7 mouse cellular contexts compared by ENCODE assay signal in genomic region chr2:30942116-30942515, GRCm38 (mm10). TPM values are rescaled to one million over a fixed set of nuclear protein-coding genes. Genes with fewer than 3 reads are reported as not detected.
DNase-seq lines count a peak whose midpoint lies in the region; ATAC-seq and TF ChIP-seq lines count a peak whose summit lies in the region.
"Not testable (repeated sequence)": the region's sequence is repeated elsewhere in the genome, so short reads cannot be mapped to it uniquely, and the experiment has no call there.

No protein-coding gene starts in this region.

- H3K79me3 ChIP-seq in C2C12 (ENCODE audit: low read depth): not testable (repeated sequence)

- 5% methylated on average over 7 of the region's 7 CpGs for WGBS in bone marrow, adult 2 months
- 36% methylated on average over 7 of the region's 7 CpGs for WGBS in heart, embryonic 13.5 days
- WGBS in intestine, embryonic 15.5 days: 40% methylated on average over 7 of the region's 7 CpGs
- 46% methylated on average over 7 of the region's 7 CpGs for WGBS in liver, embryonic 11.5 days
- WGBS in lung, embryonic 14.5 days: 33% methylated on average over 7 of the region's 7 CpGs
- 61% methylated on average over 7 of the region's 7 CpGs for WGBS in neural tube, embryonic 12.5 days

- H3K4me2 ChIP-seq in heart, embryonic 13.5 days: peak overlapping the region; percentile 68
- not testable (repeated sequence) for H3K4me2 ChIP-seq in intestine, embryonic 15.5 days (replicated peaks)
- H3K4me2 ChIP-seq in liver, embryonic 11.5 days: peak overlapping the region; percentile 63
- peak overlapping the region; percentile 52; the same call in 1 of the 2 replicates for H3K4me2 ChIP-seq in lung, embryonic 14.5 days
- peak overlapping the region; percentile 52; the same call in 1 of the 2 replicates for H3K4me2 ChIP-seq in neural tube, embryonic 12.5 days (replicated peaks)

- not testable (repeated sequence) for H3K9me3 ChIP-seq in heart, embryonic 13.5 days; intestine, embryonic 15.5 days; liver, embryonic 11.5 days (ENCODE audit: control insufficient read depth, low read length); lung, embryonic 14.5 days (ENCODE audit: low read depth, low read length); neural tube, embryonic 12.5 days

- H3K27me3 ChIP-seq in C2C12 (ENCODE audit: control insufficient read depth, insufficient read depth, insufficient read length); heart, embryonic 13.5 days (replicated peaks); intestine, embryonic 15.5 days (replicated peaks); liver, embryonic 11.5 days (replicated peaks; ENCODE audit: control insufficient read depth, insufficient read depth, low read length); lung, embryonic 14.5 days (ENCODE audit: insufficient read depth, low read length); neural tube, embryonic 12.5 days (replicated peaks): not testable (repeated sequence)

- H3K4me3 ChIP-seq in C2C12 (ENCODE audit: insufficient read depth, poor library complexity, severe bottlenecking): peak overlapping the region; percentile 23
- not testable (repeated sequence) for H3K4me3 ChIP-seq in bone marrow, adult 2 months (replicated peaks; ENCODE audit: control insufficient read depth, low read depth, low read length); heart, embryonic 13.5 days; intestine, embryonic 15.5 days (replicated peaks); lung, embryonic 14.5 days (ENCODE audit: low read depth, low read length); neural tube, embryonic 12.5 days
- peak overlapping the region; percentile 49; the same call in 1 of the 2 replicates for H3K4me3 ChIP-seq in liver, embryonic 11.5 days (ENCODE audit: low read depth, low read length)

- H3K27ac ChIP-seq in bone marrow, adult 2 months (ENCODE audit: control insufficient read depth, insufficient read depth, low read depth, low read length, poor library complexity); heart, embryonic 13.5 days (replicated peaks); intestine, embryonic 15.5 days; liver, embryonic 11.5 days (ENCODE audit: low read depth, low read length); lung, embryonic 14.5 days (ENCODE audit: low read depth); neural tube, embryonic 12.5 days: not testable (repeated sequence)

- not testable (repeated sequence) for H3K79me2 ChIP-seq in C2C12 (ENCODE audit: control insufficient read depth, insufficient read depth)

- not testable (repeated sequence) for TF ChIP-seq CTCF in C2C12 (IDR thresholded peaks at IDR 0.05; ENCODE audit: control insufficient read depth, insufficient read depth, insufficient read length); lung, embryonic 14.5 days (IDR thresholded peaks at IDR 0.05; ENCODE audit: low read depth)
- 0 out of 2 replicates have a peak, but pooled peaks have one; percentile 1 for TF ChIP-seq CTCF in bone marrow, adult 2 months (IDR thresholded peaks at IDR 0.05; ENCODE audit: control insufficient read depth, insufficient read depth, low read length)

- H3ac ChIP-seq in C2C12 (ENCODE audit: control insufficient read depth, insufficient read length, low read depth): not testable (repeated sequence)

- not testable (repeated sequence) for DNase-seq in liver, embryonic 11.5 days (ENCODE audit: low spot score); lung, embryonic 14.5 days

- not testable (repeated sequence) for H3K4me1 ChIP-seq in bone marrow, adult 2 months (ENCODE audit: control insufficient read depth, insufficient read depth, low read length); heart, embryonic 13.5 days; intestine, embryonic 15.5 days (replicated peaks); liver, embryonic 11.5 days (replicated peaks; ENCODE audit: control insufficient read depth, insufficient read depth, low read length); lung, embryonic 14.5 days (ENCODE audit: insufficient read depth); neural tube, embryonic 12.5 days

- TF ChIP-seq POLR2A in bone marrow, adult 2 months (IDR thresholded peaks at IDR 0.05; ENCODE audit: borderline replicate concordance, control insufficient read depth, low read depth, low read length): not testable (repeated sequence)

- not testable (repeated sequence) for H3K9ac ChIP-seq in heart, embryonic 13.5 days; intestine, embryonic 15.5 days; liver, embryonic 11.5 days (ENCODE audit: low read depth, low read length); lung, embryonic 14.5 days; neural tube, embryonic 12.5 days

- not testable (repeated sequence) for H3K36me3 ChIP-seq in C2C12 (ENCODE audit: control insufficient read depth, insufficient read depth); heart, embryonic 13.5 days; intestine, embryonic 15.5 days; liver, embryonic 11.5 days (ENCODE audit: control insufficient read depth, insufficient read depth, low read length); lung, embryonic 14.5 days (ENCODE audit: insufficient read depth); neural tube, embryonic 12.5 days

- ATAC-seq in heart, embryonic 13.5 days (ENCODE audit: extremely low read depth, insufficient number of reproducible peaks, low FRiP score, low TSS enrichment); liver, embryonic 11.5 days (replicated peaks; ENCODE audit: low FRiP score); lung, embryonic 14.5 days (ENCODE audit: insufficient read depth); neural tube, embryonic 12.5 days (ENCODE audit: low FRiP score, low read depth): not testable (repeated sequence)
- ATAC-seq in intestine, embryonic 15.5 days: peak; percentile 42; the same call in 1 of the 2 replicates

RNA-seq across cellular contexts. Expression of gene Tor1b, which starts 10.6 kb away (rescaled TPM):
- 30.5 TPM for polyA plus RNA-seq in C2C12 (2012; fragmentation: generic; extraction: Trizol)
- 19.3 and 34.2 TPM in 2 replicates for polyA plus RNA-seq in bone marrow, adult 2 months (2011; ENCODE audit: insufficient read depth, insufficient read length, low replicate concordance, missing spikeins)
- polyA plus RNA-seq in heart, embryonic 13.5 days (2015; fragmentation: Nextera tagmentation; extraction: Ambion mirVana): 23.3 and 24.3 TPM in 2 replicates
- 22.4 and 25.4 TPM in 2 replicates for polyA plus RNA-seq in intestine, embryonic 15.5 days (2015; fragmentation: Nextera tagmentation; extraction: Ambion mirVana)
- 27.2 and 31.6 TPM in 2 replicates for polyA plus RNA-seq in liver, embryonic 11.5 days (2014; fragmentation: Nextera tagmentation; extraction: Ambion mirVana)
- polyA plus RNA-seq in lung, embryonic 14.5 days (2014; fragmentation: Nextera tagmentation; extraction: Ambion mirVana): 41.0 and 41.8 TPM in 2 replicates
- 20.4 and 20.7 TPM in 2 replicates for polyA plus RNA-seq in neural tube, embryonic 12.5 days (2016; fragmentation: Nextera tagmentation; extraction: Ambion mirVana)

RNA-seq across cellular contexts. Expression of gene Ptges, which starts 12.5 kb away (rescaled TPM):
- 0.70 TPM for polyA plus RNA-seq in C2C12 (2012; fragmentation: generic; extraction: Trizol)
- polyA plus RNA-seq in bone marrow, adult 2 months (2011; ENCODE audit: insufficient read depth, insufficient read length, low replicate concordance, missing spikeins): 2.9 and 8.0 TPM in 2 replicates
- polyA plus RNA-seq in heart, embryonic 13.5 days (2015; fragmentation: Nextera tagmentation; extraction: Ambion mirVana): 2.3 and 5.0 TPM in 2 replicates
- polyA plus RNA-seq in intestine, embryonic 15.5 days (2015; fragmentation: Nextera tagmentation; extraction: Ambion mirVana): 2.8 and 4.3 TPM in 2 replicates
- 0.92 and 0.97 TPM in 2 replicates for polyA plus RNA-seq in liver, embryonic 11.5 days (2014; fragmentation: Nextera tagmentation; extraction: Ambion mirVana)
- polyA plus RNA-seq in lung, embryonic 14.5 days (2014; fragmentation: Nextera tagmentation; extraction: Ambion mirVana): 17.7 and 18.4 TPM in 2 replicates
- 2.9 and 3.7 TPM in 2 replicates for polyA plus RNA-seq in neural tube, embryonic 12.5 days (2016; fragmentation: Nextera tagmentation; extraction: Ambion mirVana)

RNA-seq across cellular contexts. Expression of gene Tor1a, which starts 25.6 kb away (rescaled TPM):
- polyA plus RNA-seq in C2C12 (2012; fragmentation: generic; extraction: Trizol): 59.2 TPM
- 14.7 and 35.0 TPM in 2 replicates for polyA plus RNA-seq in bone marrow, adult 2 months (2011; ENCODE audit: insufficient read depth, insufficient read length, low replicate concordance, missing spikeins)
- polyA plus RNA-seq in heart, embryonic 13.5 days (2015; fragmentation: Nextera tagmentation; extraction: Ambion mirVana): 54.9 and 55.1 TPM in 2 replicates
- polyA plus RNA-seq in intestine, embryonic 15.5 days (2015; fragmentation: Nextera tagmentation; extraction: Ambion mirVana): 78.8 and 90.9 TPM in 2 replicates
- 71.7 and 73.2 TPM in 2 replicates for polyA plus RNA-seq in liver, embryonic 11.5 days (2014; fragmentation: Nextera tagmentation; extraction: Ambion mirVana)
- 66.4 and 71.6 TPM in 2 replicates for polyA plus RNA-seq in lung, embryonic 14.5 days (2014; fragmentation: Nextera tagmentation; extraction: Ambion mirVana)
- 80.9 and 91.1 TPM in 2 replicates for polyA plus RNA-seq in neural tube, embryonic 12.5 days (2016; fragmentation: Nextera tagmentation; extraction: Ambion mirVana)

RNA-seq across cellular contexts. Expression of gene BC005624, which starts 39.9 kb away (rescaled TPM):
- polyA plus RNA-seq in C2C12 (2012; fragmentation: generic; extraction: Trizol): 36.9 TPM
- polyA plus RNA-seq in bone marrow, adult 2 months (2011; ENCODE audit: insufficient read depth, insufficient read length, low replicate concordance, missing spikeins): 26.0 and 35.8 TPM in 2 replicates
- polyA plus RNA-seq in heart, embryonic 13.5 days (2015; fragmentation: Nextera tagmentation; extraction: Ambion mirVana): 32.8 and 36.9 TPM in 2 replicates
- 48.3 and 49.6 TPM in 2 replicates for polyA plus RNA-seq in intestine, embryonic 15.5 days (2015; fragmentation: Nextera tagmentation; extraction: Ambion mirVana)
- 51.6 and 53.5 TPM in 2 replicates for polyA plus RNA-seq in liver, embryonic 11.5 days (2014; fragmentation: Nextera tagmentation; extraction: Ambion mirVana)
- polyA plus RNA-seq in lung, embryonic 14.5 days (2014; fragmentation: Nextera tagmentation; extraction: Ambion mirVana): 50.0 and 51.3 TPM in 2 replicates
- 81.7 and 85.0 TPM in 2 replicates for polyA plus RNA-seq in neural tube, embryonic 12.5 days (2016; fragmentation: Nextera tagmentation; extraction: Ambion mirVana)

RNA-seq across cellular contexts. Expression of gene Usp20, which starts 40.0 kb away (rescaled TPM):
- 26.4 TPM for polyA plus RNA-seq in C2C12 (2012; fragmentation: generic; extraction: Trizol)
- polyA plus RNA-seq in bone marrow, adult 2 months (2011; ENCODE audit: insufficient read depth, insufficient read length, low replicate concordance, missing spikeins): 8.6 and 11.7 TPM in 2 replicates
- 33.0 and 39.3 TPM in 2 replicates for polyA plus RNA-seq in heart, embryonic 13.5 days (2015; fragmentation: Nextera tagmentation; extraction: Ambion mirVana)
- polyA plus RNA-seq in intestine, embryonic 15.5 days (2015; fragmentation: Nextera tagmentation; extraction: Ambion mirVana): 11.9 and 15.2 TPM in 2 replicates
- polyA plus RNA-seq in liver, embryonic 11.5 days (2014; fragmentation: Nextera tagmentation; extraction: Ambion mirVana): 11.5 and 12.9 TPM in 2 replicates
- polyA plus RNA-seq in lung, embryonic 14.5 days (2014; fragmentation: Nextera tagmentation; extraction: Ambion mirVana): 11.1 and 12.4 TPM in 2 replicates
- polyA plus RNA-seq in neural tube, embryonic 12.5 days (2016; fragmentation: Nextera tagmentation; extraction: Ambion mirVana): 42.3 and 43.0 TPM in 2 replicates
